Mouse (Mus musculus): ENCODE results near the gene Igdcc3. TPM values are rescaled to one million over a fixed set of nuclear protein-coding genes. Genes with fewer than 3 reads are reported as not detected.

Igdcc3 gene
- polyA plus RNA-seq, 1 experiment from 2014 or later, result 4.8 TPM

DNA sequence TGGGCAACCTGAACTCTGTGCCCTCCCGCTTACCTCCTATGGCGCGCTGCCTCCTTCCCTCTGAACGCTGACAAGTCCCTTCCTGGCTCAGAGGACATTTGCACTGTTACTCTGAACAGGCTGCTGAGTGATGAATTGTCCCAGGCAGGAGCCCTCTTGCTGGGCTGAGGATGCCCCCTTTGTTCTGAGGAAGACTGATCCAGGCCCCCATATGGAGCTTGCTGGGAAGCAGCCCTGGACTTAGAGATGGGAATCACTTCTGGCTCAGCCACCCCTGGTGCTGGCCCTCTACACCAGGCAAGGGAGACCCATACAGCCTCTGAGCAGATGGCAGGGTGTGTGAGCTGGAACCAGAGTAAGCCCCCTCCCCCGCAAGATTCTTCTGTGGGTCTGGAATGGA lies 5.0 kb downstream of the Igdcc3 start:
- Histone ChIP-seq H3K27me3 (replicated peaks; ENCODE audit: control insufficient read depth, insufficient read depth, low read length) (peaks cover 37% of the 10 kb centered on the region), H3K27ac (ENCODE audit: low read depth, low read length) (no peak overlapping the region), H3K4me2 (no peak overlapping the region), H3K9ac (ENCODE audit: low read depth, low read length) (no peak overlapping the region), H3K4me3 (ENCODE audit: low read depth, low read length) (no peak overlapping the region), H3K9me3 (ENCODE audit: control insufficient read depth, low read length) (no peaks in the 10 kb centered on the region), H3K36me3 (ENCODE audit: control insufficient read depth, insufficient read depth, low read length) (no peaks in the 10 kb centered on the region; the same call in 1 of the 2 replicates), H3K4me1 (replicated peaks; ENCODE audit: control insufficient read depth, insufficient read depth, low read length) (no peaks in the 10 kb centered on the region; the same call in 1 of the 2 replicates)
- 74% methylated on average over 5 of the region's 5 CpGs for WGBS
- ATAC-seq (replicated peaks; ENCODE audit: low FRiP score) (no peak), DNase-seq (ENCODE audit: low spot score) (no peak)

DNA sequence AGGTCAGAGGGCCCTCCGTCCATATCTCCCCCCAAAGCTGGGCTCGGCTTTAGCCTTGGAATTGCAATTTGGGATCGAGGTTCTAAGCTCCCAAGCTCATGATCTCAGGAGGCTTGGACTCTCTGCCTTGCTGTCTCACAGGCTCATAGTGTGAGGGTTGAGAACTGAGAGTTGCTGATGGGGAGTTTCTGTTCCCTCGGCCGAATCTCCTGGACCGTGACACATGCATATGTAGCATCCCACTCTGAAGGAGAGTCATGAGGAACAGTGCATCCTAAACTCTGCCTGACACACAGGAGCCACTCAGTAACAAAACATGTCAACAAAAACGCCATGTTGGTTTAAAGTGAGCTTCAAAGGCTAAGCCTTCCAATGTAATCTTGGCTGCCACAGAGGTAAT lies 7.5 kb downstream of the Igdcc3 start:
- Histone ChIP-seq H3K9ac (ENCODE audit: low read depth, low read length) (no peak overlapping the region), H3K27ac (ENCODE audit: low read depth, low read length) (no peak overlapping the region), H3K4me2 (no peak overlapping the region), H3K27me3 (replicated peaks; ENCODE audit: control insufficient read depth, insufficient read depth, low read length) (peaks cover 15% of the 10 kb centered on the region), H3K4me1 (replicated peaks; ENCODE audit: control insufficient read depth, insufficient read depth, low read length) (no peaks in the 10 kb centered on the region; the same call in 1 of the 2 replicates), H3K36me3 (ENCODE audit: control insufficient read depth, insufficient read depth, low read length) (no peaks in the 10 kb centered on the region; the same call in 1 of the 2 replicates), H3K4me3 (ENCODE audit: low read depth, low read length) (no peak overlapping the region), H3K9me3 (ENCODE audit: control insufficient read depth, low read length) (no peaks in the 10 kb centered on the region)
- ATAC-seq (replicated peaks; ENCODE audit: low FRiP score) (no peak), DNase-seq (ENCODE audit: low spot score) (no peak)
- WGBS, result 66% methylated on average over 7 of the region's 7 CpGs

DNA sequence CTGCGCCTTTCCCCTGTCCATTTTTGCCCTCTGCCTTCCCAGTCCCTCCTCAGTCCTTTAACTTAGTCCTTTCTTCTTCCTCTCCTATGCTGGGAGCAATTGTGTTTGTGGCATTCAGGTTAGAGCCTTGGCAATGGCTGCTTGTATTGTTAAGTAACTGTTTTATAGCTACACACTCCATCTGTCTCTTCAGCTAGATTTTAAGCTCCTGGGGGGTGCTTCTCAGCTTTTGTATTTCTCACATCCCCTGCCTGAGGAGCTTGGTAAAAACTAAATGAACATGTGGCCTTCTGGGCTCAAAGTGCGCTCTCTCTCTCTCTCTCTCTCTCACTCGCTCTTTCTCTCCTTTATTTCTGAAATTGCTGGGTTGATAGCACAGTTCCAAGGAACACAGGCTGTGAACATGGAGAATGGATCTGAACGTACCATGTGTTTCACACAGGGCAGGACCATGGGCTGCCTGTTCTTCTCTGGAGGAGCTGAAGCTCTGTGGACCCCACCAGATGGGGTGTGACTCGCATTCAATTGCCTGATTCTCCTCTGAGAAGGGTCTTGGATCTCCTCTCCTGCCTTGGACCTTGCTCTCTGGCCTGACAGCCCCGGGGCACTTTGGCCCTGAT lies 11.8 kb downstream of the Igdcc3 start:
- ATAC-seq (replicated peaks; ENCODE audit: low FRiP score) (no peak), DNase-seq (ENCODE audit: low spot score) (no peak)
- H3K4me2 ChIP-seq, result no peak overlapping the region
- no peaks in the 10 kb centered on the region for H3K36me3 ChIP-seq (ENCODE audit: control insufficient read depth, insufficient read depth, low read length)
- peaks cover 14% of the 10 kb centered on the region for H3K27me3 ChIP-seq (replicated peaks; ENCODE audit: control insufficient read depth, insufficient read depth, low read length)
- H3K4me1 ChIP-seq (replicated peaks; ENCODE audit: control insufficient read depth, insufficient read depth, low read length), result peaks cover 16% of the 10 kb centered on the region
- no peaks in the 10 kb centered on the region for H3K9me3 ChIP-seq (ENCODE audit: control insufficient read depth, low read length)
- H3K9ac ChIP-seq (ENCODE audit: low read depth, low read length), result no peak overlapping the region
- H3K4me3 ChIP-seq (ENCODE audit: low read depth, low read length), result no peak overlapping the region
- H3K27ac ChIP-seq (ENCODE audit: low read depth, low read length), result no peak overlapping the region
- 59% methylated on average over 6 of the region's 6 CpGs for WGBS

DNA sequence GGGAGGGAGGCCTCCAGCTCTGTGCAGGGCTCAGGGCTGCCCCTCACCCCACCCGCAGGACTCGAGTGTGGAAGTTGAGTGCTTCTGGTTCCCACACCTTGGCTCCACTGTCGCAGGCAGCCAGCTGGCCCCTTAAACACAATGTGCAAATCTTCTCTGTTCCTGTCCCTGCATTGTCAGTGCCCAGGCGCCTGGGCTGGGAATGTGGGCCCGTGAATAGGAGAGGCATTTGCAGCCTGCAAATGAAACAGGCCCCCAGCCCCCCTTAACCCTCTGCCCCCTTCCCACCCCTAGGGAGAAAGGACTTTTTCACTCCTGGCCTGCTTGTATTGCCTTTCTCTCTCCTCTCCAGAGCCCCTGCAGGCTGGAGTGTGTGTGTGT lies 12.3 kb downstream of the Igdcc3 start:
- Histone ChIP-seq H3K27ac (ENCODE audit: low read depth, low read length) (no peak overlapping the region), H3K4me1 (replicated peaks; ENCODE audit: control insufficient read depth, insufficient read depth, low read length) (peaks cover 16% of the 10 kb centered on the region), H3K4me3 (ENCODE audit: low read depth, low read length) (no peak overlapping the region), H3K9me3 (ENCODE audit: control insufficient read depth, low read length) (no peaks in the 10 kb centered on the region), H3K36me3 (ENCODE audit: control insufficient read depth, insufficient read depth, low read length) (no peaks in the 10 kb centered on the region), H3K4me2 (no peak overlapping the region), H3K27me3 (replicated peaks; ENCODE audit: control insufficient read depth, insufficient read depth, low read length) (peaks cover 18% of the 10 kb centered on the region), H3K9ac (ENCODE audit: low read depth, low read length) (no peak overlapping the region)
- ATAC-seq (replicated peaks; ENCODE audit: low FRiP score), result no peak
- DNase-seq (ENCODE audit: low spot score), result no peak
- 37% methylated on average over 5 of the region's 5 CpGs for WGBS

- no peak overlapping the region for H3K9ac ChIP-seq (ENCODE audit: low read depth, low read length)
These were observed 13.9 kb downstream of the Igdcc3 start for GRCm38 (mm10) chr9:65154692-65155455.

DNA sequence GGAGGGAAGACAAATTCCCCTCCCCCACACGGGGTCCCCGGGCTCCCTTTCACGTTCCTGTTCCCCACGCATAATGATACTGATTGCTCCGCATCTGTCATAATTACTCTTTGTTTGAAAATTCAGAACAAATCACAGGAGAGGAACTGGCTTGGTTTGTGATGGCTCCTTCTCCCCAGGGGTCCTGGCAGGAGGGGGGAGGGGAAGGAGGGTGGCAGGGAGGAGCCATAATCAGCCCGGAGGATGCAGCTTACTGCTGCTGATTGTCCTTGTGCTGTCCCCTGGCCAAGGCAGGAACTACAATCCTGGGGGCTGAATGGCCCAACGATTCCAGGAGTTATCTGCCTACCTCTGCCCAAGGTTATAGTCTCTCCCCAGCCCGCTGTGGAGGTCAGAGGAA lies 15.6 kb downstream of the Igdcc3 start:
- ATAC-seq (replicated peaks; ENCODE audit: low FRiP score) (no peak), DNase-seq (ENCODE audit: low spot score) (no peak)
- H3K36me3 ChIP-seq (ENCODE audit: control insufficient read depth, insufficient read depth, low read length), result no peaks in the 10 kb centered on the region
- peak overlapping the region; percentile 9; the same call in 1 of the 2 replicates for H3K4me2 ChIP-seq
- no peak overlapping the region for H3K4me3 ChIP-seq (ENCODE audit: low read depth, low read length)
- H3K27me3 ChIP-seq (replicated peaks; ENCODE audit: control insufficient read depth, insufficient read depth, low read length), result peaks cover 46% of the 10 kb centered on the region
- H3K27ac ChIP-seq (ENCODE audit: low read depth, low read length), result no peak overlapping the region
- no peak overlapping the region for H3K9ac ChIP-seq (ENCODE audit: low read depth, low read length)
- H3K9me3 ChIP-seq (ENCODE audit: control insufficient read depth, low read length), result no peaks in the 10 kb centered on the region
- WGBS, result 5% methylated on average over 8 of the region's 8 CpGs
- peaks cover 16% of the 10 kb centered on the region for H3K4me1 ChIP-seq (replicated peaks; ENCODE audit: control insufficient read depth, insufficient read depth, low read length)

More at GRCm38 (mm10) chr9:65154692-65155455, 13.9 kb downstream of the Igdcc3 start:
- H3K4me1 ChIP-seq (replicated peaks; ENCODE audit: control insufficient read depth, insufficient read depth, low read length), result peaks cover 16% of the 10 kb centered on the region
- H3K9me3 ChIP-seq (ENCODE audit: control insufficient read depth, low read length), result no peaks in the 10 kb centered on the region
- DNase-seq (ENCODE audit: low spot score) (no peak), ATAC-seq (replicated peaks; ENCODE audit: low FRiP score) (no peak)
- no peak overlapping the region for H3K27ac ChIP-seq (ENCODE audit: low read depth, low read length)
- H3K36me3 ChIP-seq (ENCODE audit: control insufficient read depth, insufficient read depth, low read length), result no peaks in the 10 kb centered on the region
- no peak overlapping the region for H3K4me2 ChIP-seq
- WGBS, result 61% methylated on average over 9 of the region's 9 CpGs
- H3K27me3 ChIP-seq (replicated peaks; ENCODE audit: control insufficient read depth, insufficient read depth, low read length), result peaks cover 28% of the 10 kb centered on the region
- no peak overlapping the region for H3K4me3 ChIP-seq (ENCODE audit: low read depth, low read length)

- no peak overlapping the region for H3K4me2 ChIP-seq
- H3K9ac ChIP-seq (ENCODE audit: low read depth, low read length), result no peak overlapping the region
- H3K27ac ChIP-seq (ENCODE audit: low read depth, low read length), result no peak overlapping the region
- H3K36me3 ChIP-seq (ENCODE audit: control insufficient read depth, insufficient read depth, low read length), result no peaks in the 10 kb centered on the region
- no peak overlapping the region for H3K4me3 ChIP-seq (ENCODE audit: low read depth, low read length)
- peaks cover 18% of the 10 kb centered on the region for H3K4me1 ChIP-seq (replicated peaks; ENCODE audit: control insufficient read depth, insufficient read depth, low read length)
- no peak for DNase-seq (ENCODE audit: low spot score)
- ATAC-seq (replicated peaks; ENCODE audit: low FRiP score), result no peak
- peaks cover 56% of the 10 kb centered on the region for H3K27me3 ChIP-seq (replicated peaks; ENCODE audit: control insufficient read depth, insufficient read depth, low read length)
- no peaks in the 10 kb centered on the region for H3K9me3 ChIP-seq (ENCODE audit: control insufficient read depth, low read length)
- WGBS, result 33% methylated on average over 6 of the region's 6 CpGs
These were observed 16.6 kb downstream of the Igdcc3 start for GRCm38 (mm10) chr9:65157631-65158030.

DNA sequence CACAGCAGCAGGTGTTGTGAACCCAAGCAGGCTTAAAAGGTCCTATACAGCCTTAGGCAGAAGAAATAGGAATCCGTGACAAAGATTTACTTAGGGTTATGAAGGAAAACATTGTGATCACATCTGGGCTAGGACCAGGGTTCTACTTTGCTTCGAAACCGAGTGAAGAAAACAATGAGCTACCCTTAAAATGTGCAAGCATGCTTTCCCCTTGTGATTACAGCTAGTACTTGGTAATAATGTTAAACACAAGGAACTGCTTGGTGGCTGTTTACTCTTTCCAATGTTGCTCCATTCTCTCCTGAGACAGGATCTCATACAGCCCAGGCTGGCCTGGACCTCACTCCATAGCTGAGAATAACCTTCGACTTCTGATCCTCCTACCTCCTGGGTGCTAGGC lies 20.2 kb downstream of the Igdcc3 start:
- DNase-seq (ENCODE audit: low spot score) (no peak), ATAC-seq (replicated peaks; ENCODE audit: low FRiP score) (no peak)
- H3K27ac ChIP-seq (ENCODE audit: low read depth, low read length), result no peak overlapping the region
- H3K9ac ChIP-seq (ENCODE audit: low read depth, low read length), result no peak overlapping the region
- no peak overlapping the region for H3K4me3 ChIP-seq (ENCODE audit: low read depth, low read length)
- peaks cover 16% of the 10 kb centered on the region for H3K4me1 ChIP-seq (replicated peaks; ENCODE audit: control insufficient read depth, insufficient read depth, low read length)
- WGBS, result 50% methylated on average over 4 of the region's 4 CpGs
- peaks cover 73% of the 10 kb centered on the region for H3K27me3 ChIP-seq (replicated peaks; ENCODE audit: control insufficient read depth, insufficient read depth, low read length)
- no peaks in the 10 kb centered on the region for H3K9me3 ChIP-seq (ENCODE audit: control insufficient read depth, low read length)
- no peaks in the 10 kb centered on the region for H3K36me3 ChIP-seq (ENCODE audit: control insufficient read depth, insufficient read depth, low read length)
- H3K4me2 ChIP-seq, result no peak overlapping the region

GRCm38 (mm10) chr9:65161881-65162280 lies 20.9 kb downstream of the Igdcc3 start:
- Histone ChIP-seq H3K4me2 (no peak overlapping the region), H3K9me3 (ENCODE audit: control insufficient read depth, low read length) (no peaks in the 10 kb centered on the region), H3K4me1 (replicated peaks; ENCODE audit: control insufficient read depth, insufficient read depth, low read length) (peaks cover 10% of the 10 kb centered on the region), H3K27me3 (replicated peaks; ENCODE audit: control insufficient read depth, insufficient read depth, low read length) (peaks cover 70% of the 10 kb centered on the region), H3K9ac (ENCODE audit: low read depth, low read length) (no peak overlapping the region), H3K27ac (ENCODE audit: low read depth, low read length) (no peak overlapping the region), H3K4me3 (ENCODE audit: low read depth, low read length) (no peak overlapping the region), H3K36me3 (ENCODE audit: control insufficient read depth, insufficient read depth, low read length) (no peaks in the 10 kb centered on the region)
- WGBS, result 15% methylated on average over 8 of the region's 8 CpGs
- DNase-seq (ENCODE audit: low spot score), result no peak
- no peak for ATAC-seq (replicated peaks; ENCODE audit: low FRiP score)
